Mouse (Mus musculus): ENCODE results near the gene Pbrm1. TPM values are rescaled to one million over a fixed set of nuclear protein-coding genes. Genes with fewer than 3 reads are reported as not detected.

The Pbrm1 gene
- polyA plus RNA-seq, 1 experiment from 2014 or later, result 115 TPM

DNA sequence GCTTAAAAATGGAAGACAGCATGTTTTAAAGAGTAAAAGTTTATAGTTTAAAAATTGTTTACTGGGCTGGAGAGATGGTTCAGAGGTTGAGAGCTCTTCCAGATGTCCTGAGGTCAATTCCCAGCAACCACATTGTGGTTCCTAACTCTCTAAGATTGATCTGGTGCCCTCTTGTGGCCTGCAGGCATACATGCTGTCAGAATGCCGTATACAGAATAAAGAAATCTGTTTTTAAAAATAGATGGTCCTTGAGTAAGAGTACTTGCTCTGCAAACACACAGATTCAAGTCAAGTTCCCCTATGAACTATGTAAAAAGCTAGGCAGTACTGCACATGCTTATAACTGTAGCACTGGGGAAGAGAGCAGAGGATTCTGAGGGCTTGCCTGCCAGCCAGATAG is 43.3 kb downstream of the Pbrm1 start:
- Histone ChIP-seq H3K9me3 (ENCODE audit: control insufficient read depth, low read length) (no peaks in the 10 kb centered on the region), H3K27me3 (ENCODE audit: control insufficient read depth, insufficient read depth, low read depth, low read length) (no peaks in the 10 kb centered on the region), H3K4me3 (ENCODE audit: low read length) (no peak overlapping the region), H3K9ac (ENCODE audit: low read length) (no peak overlapping the region), H3K4me1 (replicated peaks; ENCODE audit: control insufficient read depth, insufficient read depth, low read length) (no peaks in the 10 kb centered on the region), H3K36me3 (ENCODE audit: control insufficient read depth, insufficient read depth, low read length) (peaks cover 40% of the 10 kb centered on the region), H3K27ac (ENCODE audit: low read length) (no peak overlapping the region), H3K4me2 (ENCODE audit: low read depth, low read length) (no peak overlapping the region)
- 39% methylated on average over 1 of the region's 1 CpGs for WGBS
- no peak for ATAC-seq (ENCODE audit: low read depth)

DNA sequence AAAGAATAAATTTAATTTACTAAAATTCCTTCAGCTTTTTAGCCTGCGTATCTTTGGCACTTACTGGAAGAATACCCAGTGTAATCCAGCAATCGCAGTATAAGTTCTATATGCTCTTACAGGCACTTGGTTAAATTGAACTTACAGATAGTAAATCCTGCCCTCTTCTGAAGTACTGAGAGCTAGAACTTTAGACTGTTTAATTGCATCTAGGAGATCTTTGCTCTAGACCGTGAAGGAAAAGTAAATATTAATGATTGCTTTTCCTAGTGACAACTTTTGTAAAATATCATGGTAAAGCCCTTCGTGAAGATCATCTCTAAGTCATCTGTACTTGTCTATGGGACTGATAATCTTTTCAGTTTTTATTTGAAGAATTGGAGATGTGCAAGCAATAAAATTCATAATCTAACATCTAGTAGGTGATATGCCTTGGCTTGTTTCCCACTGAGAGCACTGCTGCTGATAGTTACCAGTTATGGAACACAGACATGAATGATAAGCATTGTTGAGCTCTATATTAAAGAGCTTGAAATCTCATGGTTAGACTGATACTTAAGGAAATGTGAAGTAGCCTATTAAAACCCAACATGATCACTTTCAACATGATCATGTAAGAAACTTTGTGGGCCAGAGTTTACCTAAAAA is 50.3 kb downstream of the Pbrm1 start:
- no peak overlapping the region for H3K4me2 ChIP-seq (ENCODE audit: low read depth, low read length)
- H3K27me3 ChIP-seq (ENCODE audit: control insufficient read depth, insufficient read depth, low read depth, low read length), result no peaks in the 10 kb centered on the region
- H3K9ac ChIP-seq (ENCODE audit: low read length), result no peak overlapping the region
- H3K4me1 ChIP-seq (replicated peaks; ENCODE audit: control insufficient read depth, insufficient read depth, low read length), result no peaks in the 10 kb centered on the region
- H3K27ac ChIP-seq (ENCODE audit: low read length), result no peak overlapping the region
- H3K9me3 ChIP-seq (ENCODE audit: control insufficient read depth, low read length), result no peaks in the 10 kb centered on the region
- no peak overlapping the region for H3K4me3 ChIP-seq (ENCODE audit: low read length)
- ATAC-seq (ENCODE audit: low read depth), result no peak
- H3K36me3 ChIP-seq (ENCODE audit: control insufficient read depth, insufficient read depth, low read length), result peaks cover 31% of the 10 kb centered on the region
- WGBS, result 92% methylated on average over 4 of the region's 4 CpGs

DNA sequence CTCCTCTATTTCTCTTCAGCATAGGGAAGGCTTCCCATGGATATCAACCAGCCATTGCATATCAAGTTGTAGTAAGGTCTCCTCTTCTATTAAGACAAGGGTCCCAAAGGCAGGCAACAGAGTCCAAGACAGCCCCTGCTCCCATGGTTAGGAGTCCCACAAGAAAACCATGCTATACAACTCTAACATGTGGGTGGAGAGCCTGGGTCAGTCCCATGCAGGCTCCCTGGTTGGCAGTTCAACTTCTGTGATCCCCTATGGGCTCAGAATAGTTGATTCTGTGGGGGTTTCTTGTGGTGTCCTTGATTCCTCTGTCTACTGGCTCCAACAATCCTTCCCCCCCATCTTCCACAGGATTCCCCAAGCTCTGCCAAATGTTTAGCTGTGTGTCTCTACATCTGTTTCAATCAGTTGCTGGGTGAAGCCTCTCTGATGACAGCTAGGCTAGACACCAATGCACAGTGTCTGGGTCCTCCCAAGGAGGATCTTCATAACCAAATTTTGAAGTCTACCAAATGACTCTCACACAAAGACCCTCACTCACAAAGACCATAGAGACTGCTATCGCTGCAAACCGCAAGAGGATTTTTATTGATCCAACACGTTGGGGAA is 59.8 kb downstream of the Pbrm1 start:
- 96% methylated on average over 3 of the region's 3 CpGs for WGBS
- Histone ChIP-seq H3K9me3 (ENCODE audit: control insufficient read depth, low read length) (no peaks in the 10 kb centered on the region), H3K4me2 (ENCODE audit: low read depth, low read length) (no peak overlapping the region), H3K9ac (ENCODE audit: low read length) (no peak overlapping the region), H3K27ac (ENCODE audit: low read length) (no peak overlapping the region), H3K4me3 (ENCODE audit: low read length) (no peak overlapping the region), H3K27me3 (ENCODE audit: control insufficient read depth, insufficient read depth, low read depth, low read length) (no peaks in the 10 kb centered on the region), H3K36me3 (ENCODE audit: control insufficient read depth, insufficient read depth, low read length) (peaks cover 39% of the 10 kb centered on the region), H3K4me1 (replicated peaks; ENCODE audit: control insufficient read depth, insufficient read depth, low read length) (no peaks in the 10 kb centered on the region)
- ATAC-seq (ENCODE audit: low read depth), result no peak

DNA sequence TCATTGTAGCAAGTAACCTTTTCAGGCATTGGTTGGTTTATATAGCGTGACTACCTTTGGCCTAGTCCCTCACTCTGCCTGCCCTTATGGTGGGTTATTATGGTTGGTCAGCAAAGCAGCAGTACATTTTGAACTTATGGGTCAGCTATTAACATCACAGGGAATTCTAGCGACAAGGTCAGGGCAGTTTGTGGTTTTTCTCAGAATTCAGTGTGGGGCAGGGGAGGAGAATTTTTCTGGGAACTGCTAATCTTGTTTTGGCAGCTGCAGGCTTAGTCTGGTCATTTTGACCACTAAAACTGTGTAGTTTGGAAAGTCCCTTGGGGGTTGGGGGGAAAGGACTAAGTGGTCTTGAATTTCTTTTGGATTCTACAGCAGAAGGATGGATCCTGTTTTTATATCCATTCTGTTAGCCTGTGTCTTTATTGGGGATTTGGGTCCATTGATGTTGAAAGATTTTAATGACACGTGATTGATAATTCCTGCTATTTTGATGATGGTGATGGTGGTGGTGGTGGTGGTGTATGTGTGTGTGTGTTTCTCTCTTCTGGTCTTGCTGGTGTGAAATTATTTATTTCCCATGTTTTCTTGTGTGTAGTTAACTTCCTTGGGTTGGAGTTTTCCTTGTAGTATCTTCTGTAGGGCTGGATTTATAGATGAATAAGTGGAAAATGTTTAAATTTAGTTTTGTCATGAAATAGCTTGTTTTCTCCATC is 60.5 kb downstream of the Pbrm1 start:
- no peak for ATAC-seq (ENCODE audit: low read depth)
- Histone ChIP-seq H3K27ac (ENCODE audit: low read length) (no peak overlapping the region), H3K9me3 (ENCODE audit: control insufficient read depth, low read length) (no peaks in the 10 kb centered on the region), H3K9ac (ENCODE audit: low read length) (no peak overlapping the region), H3K36me3 (ENCODE audit: control insufficient read depth, insufficient read depth, low read length) (peaks cover 34% of the 10 kb centered on the region), H3K4me3 (ENCODE audit: low read length) (no peak overlapping the region), H3K27me3 (ENCODE audit: control insufficient read depth, insufficient read depth, low read depth, low read length) (no peaks in the 10 kb centered on the region), H3K4me1 (replicated peaks; ENCODE audit: control insufficient read depth, insufficient read depth, low read length) (no peaks in the 10 kb centered on the region), H3K4me2 (ENCODE audit: low read depth, low read length) (no peak overlapping the region)
- WGBS, result 92% methylated on average over 3 of the region's 3 CpGs

DNA sequence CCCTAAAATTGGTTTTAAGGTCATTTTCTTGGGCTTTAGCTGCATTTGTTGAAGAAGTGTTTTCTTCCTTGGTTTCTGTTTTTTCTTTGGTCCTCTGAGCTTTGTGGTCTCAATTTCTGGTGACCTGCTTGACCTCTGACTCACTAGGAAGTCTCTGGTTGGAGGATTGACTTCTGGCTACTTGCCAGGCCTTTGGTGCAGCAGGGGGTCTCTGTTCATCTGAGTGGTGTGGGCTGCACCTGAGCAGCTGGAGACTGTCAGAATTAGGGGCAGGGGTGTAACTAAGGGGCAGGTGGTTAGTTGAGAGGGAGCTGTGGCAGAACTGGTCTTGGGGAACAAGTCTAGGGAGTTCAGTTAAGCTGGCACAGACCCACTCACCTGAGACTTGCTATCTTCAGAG is 62.2 kb downstream of the Pbrm1 start:
- peaks cover 30% of the 10 kb centered on the region for H3K36me3 ChIP-seq (ENCODE audit: control insufficient read depth, insufficient read depth, low read length)
- no peak for ATAC-seq (ENCODE audit: low read depth)
- H3K4me2 ChIP-seq (ENCODE audit: low read depth, low read length), result no peak overlapping the region
- H3K9ac ChIP-seq (ENCODE audit: low read length), result no peak overlapping the region
- H3K4me3 ChIP-seq (ENCODE audit: low read length), result no peak overlapping the region
- H3K4me1 ChIP-seq (replicated peaks; ENCODE audit: control insufficient read depth, insufficient read depth, low read length), result no peaks in the 10 kb centered on the region
- H3K9me3 ChIP-seq (ENCODE audit: control insufficient read depth, low read length), result no peaks in the 10 kb centered on the region
- no peaks in the 10 kb centered on the region for H3K27me3 ChIP-seq (ENCODE audit: control insufficient read depth, insufficient read depth, low read depth, low read length)
- H3K27ac ChIP-seq (ENCODE audit: low read length), result no peak overlapping the region

DNA sequence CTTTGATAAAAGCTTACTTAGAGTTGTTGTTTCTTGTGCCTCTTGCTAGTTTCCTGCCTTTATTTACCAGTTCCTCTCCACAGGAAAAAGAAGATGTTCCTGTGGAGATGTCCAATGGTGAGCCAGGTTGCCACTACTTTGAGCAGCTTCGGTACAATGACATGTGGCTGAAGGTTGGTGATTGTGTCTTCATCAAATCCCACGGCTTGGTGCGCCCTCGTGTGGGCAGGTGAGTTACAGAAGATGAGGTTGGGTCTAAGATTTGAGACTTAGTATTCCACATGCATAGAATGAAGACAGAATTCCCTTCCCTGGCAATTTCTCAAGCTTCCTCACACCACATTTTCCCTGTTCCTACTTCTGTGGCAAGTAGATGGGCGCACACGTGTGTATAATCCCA is 68.5 kb downstream of the Pbrm1 start:
- no peak overlapping the region for H3K27ac ChIP-seq (ENCODE audit: low read length)
- WGBS, result 84% methylated on average over 6 of the region's 6 CpGs

DNA sequence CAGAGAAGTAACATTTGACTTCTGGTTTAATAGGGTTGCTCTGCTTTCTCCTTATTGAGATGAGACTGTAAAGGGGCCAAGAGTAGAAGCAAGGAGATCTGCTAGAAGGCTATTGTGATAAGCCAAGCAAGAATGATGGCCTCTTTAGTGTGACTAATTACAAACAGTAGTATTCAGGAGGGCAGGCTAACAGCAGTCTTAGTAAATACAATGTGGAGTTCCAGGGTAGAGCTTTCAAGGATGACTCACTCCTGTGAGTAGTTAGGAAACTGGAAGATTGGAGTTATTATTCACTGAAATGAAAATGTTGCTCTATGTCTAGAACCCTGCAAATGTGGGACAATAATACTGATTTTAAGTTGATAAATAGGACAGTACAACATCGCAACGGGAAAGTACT is 69.6 kb downstream of the Pbrm1 start:
- ATAC-seq (ENCODE audit: low read depth), result no peak
- WGBS, result 94% methylated on average over 2 of the region's 2 CpGs
- no peaks in the 10 kb centered on the region for H3K27me3 ChIP-seq (ENCODE audit: control insufficient read depth, insufficient read depth, low read depth, low read length)
- no peak overlapping the region for H3K4me2 ChIP-seq (ENCODE audit: low read depth, low read length)
- no peaks in the 10 kb centered on the region for H3K4me1 ChIP-seq (replicated peaks; ENCODE audit: control insufficient read depth, insufficient read depth, low read length)
- peaks cover 36% of the 10 kb centered on the region for H3K36me3 ChIP-seq (ENCODE audit: control insufficient read depth, insufficient read depth, low read length)
- no peaks in the 10 kb centered on the region for H3K9me3 ChIP-seq (ENCODE audit: control insufficient read depth, low read length)
- H3K9ac ChIP-seq (ENCODE audit: low read length), result no peak overlapping the region
- H3K27ac ChIP-seq (ENCODE audit: low read length), result no peak overlapping the region
- no peak overlapping the region for H3K4me3 ChIP-seq (ENCODE audit: low read length)

More for the DNA sequence above, 68.5 kb downstream of the Pbrm1 start:
- H3K4me3 ChIP-seq (ENCODE audit: low read length), result no peak overlapping the region
- H3K4me1 ChIP-seq (replicated peaks; ENCODE audit: control insufficient read depth, insufficient read depth, low read length), result no peaks in the 10 kb centered on the region
- no peak for ATAC-seq (ENCODE audit: low read depth)
- no peaks in the 10 kb centered on the region for H3K9me3 ChIP-seq (ENCODE audit: control insufficient read depth, low read length)
- peaks cover 34% of the 10 kb centered on the region for H3K36me3 ChIP-seq (ENCODE audit: control insufficient read depth, insufficient read depth, low read length)
- no peak overlapping the region for H3K9ac ChIP-seq (ENCODE audit: low read length)
- H3K27me3 ChIP-seq (ENCODE audit: control insufficient read depth, insufficient read depth, low read depth, low read length), result no peaks in the 10 kb centered on the region
- no peak overlapping the region for H3K4me2 ChIP-seq (ENCODE audit: low read depth, low read length)

DNA sequence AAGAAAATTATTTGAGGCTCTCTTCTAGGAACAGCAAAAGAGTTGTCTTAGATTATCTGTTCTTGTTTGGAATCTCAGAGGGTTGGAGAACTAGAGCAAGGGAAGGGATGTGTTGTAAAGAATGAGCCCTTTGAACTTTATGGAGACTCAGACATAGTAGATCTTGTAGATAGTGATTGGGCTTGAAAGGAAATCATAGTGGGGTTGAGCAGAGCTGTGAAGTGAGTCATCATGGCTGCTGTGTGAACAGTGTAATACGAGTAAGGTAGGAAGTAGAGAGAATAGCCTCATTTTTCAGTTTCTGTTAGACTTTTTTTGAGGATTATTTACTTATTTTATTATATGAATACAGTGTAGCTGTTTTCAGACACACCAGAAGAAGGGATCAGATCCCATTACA is 71.0 kb downstream of the Pbrm1 start:
- no peaks in the 10 kb centered on the region for H3K27me3 ChIP-seq (ENCODE audit: control insufficient read depth, insufficient read depth, low read depth, low read length)
- no peak overlapping the region for H3K4me2 ChIP-seq (ENCODE audit: low read depth, low read length)
- H3K4me3 ChIP-seq (ENCODE audit: low read length), result no peak overlapping the region
- 72% methylated on average over 1 of the region's 1 CpGs for WGBS
- no peaks in the 10 kb centered on the region for H3K4me1 ChIP-seq (replicated peaks; ENCODE audit: control insufficient read depth, insufficient read depth, low read length)
- peaks cover 39% of the 10 kb centered on the region for H3K36me3 ChIP-seq (ENCODE audit: control insufficient read depth, insufficient read depth, low read length)
- ATAC-seq (ENCODE audit: low read depth), result no peak
- H3K9ac ChIP-seq (ENCODE audit: low read length), result no peak overlapping the region
- H3K27ac ChIP-seq (ENCODE audit: low read length), result no peak overlapping the region
- H3K9me3 ChIP-seq (ENCODE audit: control insufficient read depth, low read length), result no peaks in the 10 kb centered on the region

DNA sequence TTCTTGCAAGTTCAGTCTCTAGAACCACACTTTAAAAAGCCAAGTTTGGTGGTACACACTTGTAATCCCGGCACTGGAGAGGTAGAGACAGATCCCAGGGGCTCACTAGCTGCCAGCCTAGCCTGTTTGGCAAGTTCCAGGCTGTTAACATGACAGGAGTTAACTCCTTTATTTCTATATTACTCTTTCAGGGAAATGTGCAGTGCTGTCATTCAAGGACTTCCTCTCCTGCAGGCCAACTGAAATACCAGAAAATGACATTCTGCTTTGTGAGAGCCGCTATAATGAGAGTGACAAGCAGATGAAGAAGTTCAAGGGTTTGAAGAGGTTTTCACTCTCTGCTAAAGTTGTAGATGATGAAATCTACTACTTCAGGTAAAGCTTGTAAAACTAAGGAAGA is 86.2 kb downstream of the Pbrm1 start:
- H3K9me3 ChIP-seq (ENCODE audit: control insufficient read depth, low read length), result no peaks in the 10 kb centered on the region
- H3K27me3 ChIP-seq (ENCODE audit: control insufficient read depth, insufficient read depth, low read depth, low read length), result no peaks in the 10 kb centered on the region
- no peak overlapping the region for H3K4me3 ChIP-seq (ENCODE audit: low read length)
- no peak overlapping the region for H3K9ac ChIP-seq (ENCODE audit: low read length)
- H3K4me2 ChIP-seq (ENCODE audit: low read depth, low read length), result no peak overlapping the region
- no peak overlapping the region for H3K27ac ChIP-seq (ENCODE audit: low read length)
- H3K36me3 ChIP-seq (ENCODE audit: control insufficient read depth, insufficient read depth, low read length), result peaks cover 30% of the 10 kb centered on the region
- WGBS, result 66% methylated on average over 2 of the region's 2 CpGs
- no peaks in the 10 kb centered on the region for H3K4me1 ChIP-seq (replicated peaks; ENCODE audit: control insufficient read depth, insufficient read depth, low read length)
- no peak for ATAC-seq (ENCODE audit: low read depth)
